Mouse (Mus musculus): ENCODE results near the gene Echdc3. TPM values are rescaled to one million over a fixed set of nuclear protein-coding genes. Genes with fewer than 3 reads are reported as not detected.

The Echdc3 gene
- polyA plus RNA-seq, 1 experiment from 2014 or later: 8.1 TPM

GRCm38 (mm10) chr2:6190036-6190435, 22.8 kb downstream of the Echdc3 start:
- no peaks in the 10 kb centered on the region for H3K9me3 ChIP-seq (ENCODE audit: control insufficient read depth, low read depth, low read length)
- ATAC-seq (ENCODE audit: insufficient number of reproducible peaks, insufficient read depth, low FRiP score, low read depth): no peak
- no peak overlapping the region for H3K27ac ChIP-seq (ENCODE audit: low read length)
- H3K9ac ChIP-seq (replicated peaks; ENCODE audit: low read depth, low read length): no peak overlapping the region
- no peak overlapping the region for H3K4me3 ChIP-seq (ENCODE audit: low read depth, low read length)
- H3K4me1 ChIP-seq (ENCODE audit: control insufficient read depth, insufficient read depth, low read length): 0 out of 2 replicates have a peak, but pooled peaks cover 7% of the 10 kb centered on the region
- H3K36me3 ChIP-seq (ENCODE audit: control insufficient read depth, insufficient read depth, low read length): no peaks in the 10 kb centered on the region
- H3K4me2 ChIP-seq (replicated peaks; ENCODE audit: low read depth, low read length): no peak overlapping the region
- 95% methylated on average over 6 of the region's 6 CpGs for WGBS
- H3K27me3 ChIP-seq (ENCODE audit: control insufficient read depth, insufficient read depth, low read length): no peaks in the 10 kb centered on the region

- H3K4me2 ChIP-seq (replicated peaks; ENCODE audit: low read depth, low read length): no peak overlapping the region
- no peaks in the 10 kb centered on the region for H3K27me3 ChIP-seq (ENCODE audit: control insufficient read depth, insufficient read depth, low read length)
- no peaks in the 10 kb centered on the region for H3K36me3 ChIP-seq (ENCODE audit: control insufficient read depth, insufficient read depth, low read length)
- H3K4me1 ChIP-seq (ENCODE audit: control insufficient read depth, insufficient read depth, low read length): 0 out of 2 replicates have a peak, but pooled peaks cover 7% of the 10 kb centered on the region
- no peak overlapping the region for H3K27ac ChIP-seq (ENCODE audit: low read length)
- no peak overlapping the region for H3K4me3 ChIP-seq (ENCODE audit: low read depth, low read length)
- no peaks in the 10 kb centered on the region for H3K9me3 ChIP-seq (ENCODE audit: control insufficient read depth, low read depth, low read length)
- WGBS: 78% methylated on average over 2 of the region's 2 CpGs
- H3K9ac ChIP-seq (replicated peaks; ENCODE audit: low read depth, low read length): no peak overlapping the region
- ATAC-seq (ENCODE audit: insufficient number of reproducible peaks, insufficient read depth, low FRiP score, low read depth): no peak
Measured at GRCm38 (mm10) chr2:6189675-6189998, 23.2 kb downstream of the Echdc3 start.

GRCm38 (mm10) chr2:6188891-6189674, 23.8 kb downstream of the Echdc3 start:
- 0 out of 2 replicates have a peak, but pooled peaks cover 7% of the 10 kb centered on the region for H3K4me1 ChIP-seq (ENCODE audit: control insufficient read depth, insufficient read depth, low read length)
- no peaks in the 10 kb centered on the region for H3K9me3 ChIP-seq (ENCODE audit: control insufficient read depth, low read depth, low read length)
- ATAC-seq (ENCODE audit: insufficient number of reproducible peaks, insufficient read depth, low FRiP score, low read depth): no peak
- 84% methylated on average over 11 of the region's 11 CpGs for WGBS
- H3K27me3 ChIP-seq (ENCODE audit: control insufficient read depth, insufficient read depth, low read length): no peaks in the 10 kb centered on the region
- H3K4me3 ChIP-seq (ENCODE audit: low read depth, low read length): no peak overlapping the region
- H3K4me2 ChIP-seq (replicated peaks; ENCODE audit: low read depth, low read length): no peak overlapping the region
- H3K36me3 ChIP-seq (ENCODE audit: control insufficient read depth, insufficient read depth, low read length): no peaks in the 10 kb centered on the region
- H3K27ac ChIP-seq (ENCODE audit: low read length): no peak overlapping the region
- H3K9ac ChIP-seq (replicated peaks; ENCODE audit: low read depth, low read length): no peak overlapping the region

GRCm38 (mm10) chr2:6187418-6187817, 25.4 kb downstream of the Echdc3 start:
- 71% methylated on average over 11 of the region's 11 CpGs for WGBS
- Histone ChIP-seq H3K4me2 (replicated peaks; ENCODE audit: low read depth, low read length) (no peak overlapping the region), H3K27me3 (ENCODE audit: control insufficient read depth, insufficient read depth, low read length) (no peaks in the 10 kb centered on the region), H3K4me1 (ENCODE audit: control insufficient read depth, insufficient read depth, low read length) (no peaks in the 10 kb centered on the region), H3K27ac (ENCODE audit: low read length) (no peak overlapping the region), H3K4me3 (ENCODE audit: low read depth, low read length) (no peak overlapping the region), H3K36me3 (ENCODE audit: control insufficient read depth, insufficient read depth, low read length) (no peaks in the 10 kb centered on the region), H3K9ac (replicated peaks; ENCODE audit: low read depth, low read length) (no peak overlapping the region), H3K9me3 (ENCODE audit: control insufficient read depth, low read depth, low read length) (no peaks in the 10 kb centered on the region)
- ATAC-seq (ENCODE audit: insufficient number of reproducible peaks, insufficient read depth, low FRiP score, low read depth): no peak

GRCm38 (mm10) chr2:6186913-6187312, 25.9 kb downstream of the Echdc3 start:
- Histone ChIP-seq H3K36me3 (ENCODE audit: control insufficient read depth, insufficient read depth, low read length) (no peaks in the 10 kb centered on the region), H3K27ac (ENCODE audit: low read length) (no peak overlapping the region), H3K9me3 (ENCODE audit: control insufficient read depth, low read depth, low read length) (no peaks in the 10 kb centered on the region), H3K4me2 (replicated peaks; ENCODE audit: low read depth, low read length) (no peak overlapping the region), H3K27me3 (ENCODE audit: control insufficient read depth, insufficient read depth, low read length) (no peaks in the 10 kb centered on the region), H3K4me1 (ENCODE audit: control insufficient read depth, insufficient read depth, low read length) (no peaks in the 10 kb centered on the region), H3K4me3 (ENCODE audit: low read depth, low read length) (no peak overlapping the region), H3K9ac (replicated peaks; ENCODE audit: low read depth, low read length) (no peak overlapping the region)
- WGBS: 51% methylated on average over 4 of the region's 4 CpGs
- ATAC-seq (ENCODE audit: insufficient number of reproducible peaks, insufficient read depth, low FRiP score, low read depth): no peak

GRCm38 (mm10) chr2:6179749-6180117, 33.1 kb downstream of the Echdc3 start:
- no peaks in the 10 kb centered on the region for H3K27me3 ChIP-seq (ENCODE audit: control insufficient read depth, insufficient read depth, low read length)
- H3K4me2 ChIP-seq (replicated peaks; ENCODE audit: low read depth, low read length): no peak overlapping the region
- WGBS: 93% methylated on average over 1 of the region's 1 CpGs
- H3K4me1 ChIP-seq (ENCODE audit: control insufficient read depth, insufficient read depth, low read length): no peaks in the 10 kb centered on the region
- no peaks in the 10 kb centered on the region for H3K9me3 ChIP-seq (ENCODE audit: control insufficient read depth, low read depth, low read length)
- H3K4me3 ChIP-seq (ENCODE audit: low read depth, low read length): no peak overlapping the region
- H3K9ac ChIP-seq (replicated peaks; ENCODE audit: low read depth, low read length): no peak overlapping the region
- no peak overlapping the region for H3K27ac ChIP-seq (ENCODE audit: low read length)
- no peaks in the 10 kb centered on the region for H3K36me3 ChIP-seq (ENCODE audit: control insufficient read depth, insufficient read depth, low read length)
- no peak for ATAC-seq (ENCODE audit: insufficient number of reproducible peaks, insufficient read depth, low FRiP score, low read depth)

GRCm38 (mm10) chr2:6178901-6179748, 33.7 kb downstream of the Echdc3 start:
- Histone ChIP-seq H3K27ac (ENCODE audit: low read length) (no peak overlapping the region), H3K9ac (replicated peaks; ENCODE audit: low read depth, low read length) (no peak overlapping the region), H3K4me3 (ENCODE audit: low read depth, low read length) (no peak overlapping the region), H3K36me3 (ENCODE audit: control insufficient read depth, insufficient read depth, low read length) (no peaks in the 10 kb centered on the region), H3K4me2 (replicated peaks; ENCODE audit: low read depth, low read length) (no peak overlapping the region), H3K27me3 (ENCODE audit: control insufficient read depth, insufficient read depth, low read length) (no peaks in the 10 kb centered on the region), H3K9me3 (ENCODE audit: control insufficient read depth, low read depth, low read length) (no peaks in the 10 kb centered on the region), H3K4me1 (ENCODE audit: control insufficient read depth, insufficient read depth, low read length) (no peaks in the 10 kb centered on the region)
- WGBS: 69% methylated on average over 16 of the region's 16 CpGs
- ATAC-seq (ENCODE audit: insufficient number of reproducible peaks, insufficient read depth, low FRiP score, low read depth): no peak

GRCm38 (mm10) chr2:6173013-6173412, 39.8 kb downstream of the Echdc3 start:
- ATAC-seq (ENCODE audit: insufficient number of reproducible peaks, insufficient read depth, low FRiP score, low read depth): no peak
- Histone ChIP-seq H3K4me2 (replicated peaks; ENCODE audit: low read depth, low read length) (no peak overlapping the region), H3K36me3 (ENCODE audit: control insufficient read depth, insufficient read depth, low read length) (no peaks in the 10 kb centered on the region), H3K9ac (replicated peaks; ENCODE audit: low read depth, low read length) (no peak overlapping the region), H3K4me1 (ENCODE audit: control insufficient read depth, insufficient read depth, low read length) (no peaks in the 10 kb centered on the region), H3K27me3 (ENCODE audit: control insufficient read depth, insufficient read depth, low read length) (no peaks in the 10 kb centered on the region), H3K4me3 (ENCODE audit: low read depth, low read length) (no peak overlapping the region), H3K9me3 (ENCODE audit: control insufficient read depth, low read depth, low read length) (no peaks in the 10 kb centered on the region), H3K27ac (ENCODE audit: low read length) (no peak overlapping the region)
- 57% methylated on average over 3 of the region's 3 CpGs for WGBS

Measured in stomach, embryonic 14.5 days (tissue).